Mouse (Mus musculus): ENCODE data around the gene Tns3. TPM values are rescaled to one million over a fixed set of nuclear protein-coding genes. Genes with fewer than 3 reads are reported as not detected.
A peak's percentile ranks its signal among the peaks of the same experiment; 100 is the strongest.

Gene Tns3
- total RNA-seq, 2 experiments from 2014 or later = 33.6 to 40.1 TPM

- intact Hi-C loops (cut with DNase I) = no loop called here
- no peak overlapping the region for H3K4me3 ChIP-seq
- no peak for DNase-seq (ENCODE audit: extremely low spot score in 1 of 2, low spot score in 2 of 2)
- no peak overlapping the region for H3K27ac ChIP-seq
- TF ChIP-seq CTCF (IDR thresholded peaks at IDR 0.05) = no peak
Measured at GRCm38 (mm10) chr11:8583137-8583536, 81.2 kb downstream of the Tns3 start.

DNA sequence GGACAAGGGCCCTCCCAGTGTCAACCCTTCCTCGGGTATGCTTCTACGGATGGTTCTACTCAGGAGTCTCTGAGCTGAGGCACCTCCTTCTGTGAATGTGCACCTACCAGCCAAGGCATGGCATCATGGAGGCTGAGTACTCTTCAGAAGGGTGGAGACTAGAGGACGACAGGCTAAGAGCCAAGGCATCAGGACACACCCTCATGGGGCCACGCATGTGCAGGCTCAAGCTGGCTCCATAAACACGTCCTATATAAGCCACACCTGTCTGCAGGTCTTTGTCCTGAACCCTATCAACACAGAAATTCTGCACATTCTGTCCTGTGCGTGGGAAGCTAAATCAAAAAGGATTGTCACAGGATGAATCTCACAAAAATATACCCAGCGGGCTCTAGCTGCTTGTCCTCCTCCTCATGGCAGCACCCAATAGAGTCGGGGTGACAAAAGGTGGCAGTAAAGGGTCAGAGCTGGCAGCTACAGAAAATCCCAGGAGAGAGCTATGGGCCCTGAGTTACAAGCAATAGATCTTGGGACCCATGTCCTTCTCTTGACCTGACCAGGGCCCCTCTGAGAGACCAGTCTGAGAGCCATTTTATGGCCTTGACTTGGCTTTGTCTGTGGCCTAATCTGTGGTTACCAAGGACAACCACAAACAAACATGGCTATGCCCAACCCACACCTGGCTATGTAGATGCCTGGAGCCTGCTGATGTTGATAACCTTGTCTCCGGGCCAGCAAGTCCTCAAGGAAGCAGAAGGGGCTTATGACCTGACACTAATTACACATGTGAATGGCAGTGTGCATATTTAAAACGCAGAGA lies 82.0 kb downstream of the Tns3 start:
- intact Hi-C loops (cut with DNase I) = no loop called here
- TF ChIP-seq CTCF (IDR thresholded peaks at IDR 0.05) = no peak

DNA sequence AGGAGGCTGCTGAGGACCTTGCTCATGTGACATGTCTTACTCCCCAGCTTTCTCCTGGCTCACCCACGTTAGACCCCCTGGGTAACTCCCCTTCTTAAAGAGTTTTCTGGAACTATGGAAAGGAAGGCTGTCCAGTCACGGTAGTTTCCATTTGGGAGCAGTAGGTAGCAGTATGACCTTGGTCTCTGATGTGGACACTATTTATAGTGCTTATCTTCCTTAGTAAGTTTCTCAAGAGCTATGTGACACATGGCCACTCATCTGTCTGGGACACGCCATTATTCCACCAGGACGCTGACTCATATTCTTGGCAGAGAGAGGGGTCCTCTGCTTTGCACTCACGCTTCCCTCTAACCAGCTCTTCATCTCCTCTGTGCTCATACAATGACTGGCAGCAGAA lies 84.5 kb downstream of the Tns3 start:
- TF ChIP-seq CTCF (IDR thresholded peaks at IDR 0.05) = no peak

More for the DNA sequence above, 82.0 kb downstream of the Tns3 start:
- no peak for DNase-seq (ENCODE audit: extremely low spot score in 1 of 2, low spot score in 2 of 2)
- Histone ChIP-seq H3K27ac (no peak overlapping the region), H3K4me3 (no peak overlapping the region)

GRCm38 (mm10) chr11:8575217-8576180 lies 88.8 kb downstream of the Tns3 start:
- Histone ChIP-seq H3K4me3 (no peak overlapping the region), H3K27ac (no peak overlapping the region)
- intact Hi-C loops (cut with DNase I) = no loop called here
- TF ChIP-seq CTCF (IDR thresholded peaks at IDR 0.05) = no peak
- no peak for DNase-seq (ENCODE audit: extremely low spot score in 1 of 2, low spot score in 2 of 2)

More for the DNA sequence above, 84.5 kb downstream of the Tns3 start:
- no peak for DNase-seq (ENCODE audit: extremely low spot score in 1 of 2, low spot score in 2 of 2)
- no peak overlapping the region for H3K27ac ChIP-seq
- H3K4me3 ChIP-seq = no peak overlapping the region
- intact Hi-C loops (cut with DNase I) = no loop called here

DNA sequence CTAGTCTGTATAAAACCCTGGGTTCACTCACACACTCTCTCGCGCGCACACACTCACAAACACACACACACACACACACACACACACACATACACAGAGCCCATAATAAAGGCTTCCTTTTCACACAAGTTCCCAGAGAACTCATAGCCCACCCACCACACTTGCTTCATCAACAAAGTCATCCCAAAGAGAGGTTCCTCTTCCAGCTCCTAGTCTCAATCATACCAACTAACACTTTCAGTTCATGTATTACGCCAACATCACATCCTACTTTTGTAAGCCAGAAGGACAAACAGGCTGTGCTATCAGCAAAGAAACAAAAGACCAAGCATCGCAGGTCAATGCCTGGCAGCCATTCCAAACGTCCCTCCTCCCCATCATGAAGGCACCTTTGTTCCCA lies 89.8 kb downstream of the Tns3 start:
- Histone ChIP-seq H3K4me3 (no peak overlapping the region), H3K27ac (no peak overlapping the region)
- intact Hi-C loops (cut with DNase I) = no loop called here
- TF ChIP-seq CTCF (IDR thresholded peaks at IDR 0.05) = no peak
- no peak for DNase-seq (ENCODE audit: extremely low spot score in 1 of 2, low spot score in 2 of 2)

GRCm38 (mm10) chr11:8572762-8573161 lies 91.6 kb downstream of the Tns3 start:
- DNase-seq (ENCODE audit: extremely low spot score in 1 of 2, low spot score in 2 of 2) = no peak
- no peak for TF ChIP-seq CTCF (IDR thresholded peaks at IDR 0.05)
- intact Hi-C loops (cut with DNase I) = no loop called here
- Histone ChIP-seq H3K27ac (no peak overlapping the region), H3K4me3 (no peak overlapping the region)

GRCm38 (mm10) chr11:8569232-8570028 lies 94.9 kb downstream of the Tns3 start:
- intact Hi-C loops (cut with DNase I) = no loop called here
- no peak for DNase-seq (ENCODE audit: extremely low spot score in 1 of 2, low spot score in 2 of 2)
- TF ChIP-seq CTCF (IDR thresholded peaks at IDR 0.05) = no peak
- no peak overlapping the region for H3K4me3 ChIP-seq
- H3K27ac ChIP-seq = no peak overlapping the region

- DNase-seq (ENCODE audit: extremely low spot score in 1 of 2, low spot score in 2 of 2) = no peak
- Histone ChIP-seq H3K27ac (no peak overlapping the region), H3K4me3 (no peak overlapping the region)
- no peak for TF ChIP-seq CTCF (IDR thresholded peaks at IDR 0.05)
- intact Hi-C loops (cut with DNase I) = no loop called here
Measured at GRCm38 (mm10) chr11:8568829-8569228, 95.5 kb downstream of the Tns3 start.

DNA sequence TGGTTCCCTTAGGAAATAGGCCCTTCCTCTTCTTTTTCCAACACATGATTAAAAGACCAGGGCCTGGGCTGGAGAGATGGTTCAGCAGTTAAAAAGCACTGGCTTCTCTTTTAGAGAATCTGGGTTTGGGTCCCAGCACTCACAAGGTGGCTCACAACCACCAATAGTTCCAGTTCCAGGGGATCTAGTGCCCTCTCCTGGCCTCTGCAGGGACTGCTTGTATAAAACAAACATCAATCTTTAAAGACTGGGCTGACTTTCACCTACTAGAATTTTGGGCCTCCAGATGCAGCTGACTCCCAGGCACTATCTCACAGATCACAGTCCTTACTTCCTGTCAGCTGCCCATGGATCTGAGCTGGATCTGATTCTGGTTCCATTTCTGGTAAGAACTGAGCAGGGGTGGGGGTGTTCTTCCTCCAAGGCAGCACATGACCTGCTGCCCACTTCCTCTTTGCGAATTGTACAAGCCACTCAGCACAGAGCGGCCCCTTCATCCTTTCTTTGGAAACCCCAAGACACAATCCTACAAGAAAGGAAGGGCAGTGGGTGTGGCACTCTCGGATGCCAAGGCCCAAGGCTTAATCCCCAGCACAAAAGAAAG lies 98.0 kb downstream of the Tns3 start:
- intact Hi-C loops (cut with DNase I) = no loop called here
- Histone ChIP-seq H3K4me3 (no peak overlapping the region), H3K27ac (no peak overlapping the region)

GRCm38 (mm10) chr11:8558761-8559282 lies 105.5 kb downstream of the Tns3 start:
- intact Hi-C loops (cut with DNase I) = no loop called here
- Histone ChIP-seq H3K4me3 (no peak overlapping the region), H3K27ac (no peak overlapping the region)
- TF ChIP-seq CTCF (IDR thresholded peaks at IDR 0.05) = no peak
- DNase-seq (ENCODE audit: extremely low spot score in 1 of 2, low spot score in 2 of 2) = no peak

More for the DNA sequence above, 98.0 kb downstream of the Tns3 start:
- DNase-seq (ENCODE audit: extremely low spot score in 1 of 2, low spot score in 2 of 2) = no peak
- TF ChIP-seq CTCF (IDR thresholded peaks at IDR 0.05) = peak; percentile 22

DNA sequence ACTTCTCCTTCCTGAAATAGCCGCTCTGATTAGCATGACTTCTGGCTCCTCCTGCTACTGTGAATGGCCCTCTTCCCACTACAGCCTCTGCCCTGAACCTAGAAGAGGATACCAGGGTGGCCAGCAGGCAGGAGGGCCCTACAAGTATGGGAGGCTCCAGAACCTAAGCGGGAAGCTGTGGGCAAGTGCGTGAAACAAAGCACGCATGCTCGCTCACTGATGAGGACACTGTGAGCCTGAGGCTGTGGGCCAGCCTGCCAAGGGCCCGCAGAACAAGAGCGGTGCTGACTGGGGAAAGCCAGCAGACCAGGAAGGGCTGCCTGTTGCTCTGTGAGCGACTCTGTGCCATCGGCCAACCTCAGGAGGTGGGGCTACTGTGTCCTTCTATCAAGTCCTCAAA lies 106.1 kb downstream of the Tns3 start:
- no peak for TF ChIP-seq CTCF (IDR thresholded peaks at IDR 0.05)
- intact Hi-C loops (cut with DNase I) = no loop called here
- Histone ChIP-seq H3K27ac (no peak overlapping the region), H3K4me3 (no peak overlapping the region)
- no peak for DNase-seq (ENCODE audit: extremely low spot score in 1 of 2, low spot score in 2 of 2)

Data from left cerebral cortex, adult 2 months (tissue).